ENCODE assay signal across 20 mouse cellular contexts in the genomic region with DNA sequence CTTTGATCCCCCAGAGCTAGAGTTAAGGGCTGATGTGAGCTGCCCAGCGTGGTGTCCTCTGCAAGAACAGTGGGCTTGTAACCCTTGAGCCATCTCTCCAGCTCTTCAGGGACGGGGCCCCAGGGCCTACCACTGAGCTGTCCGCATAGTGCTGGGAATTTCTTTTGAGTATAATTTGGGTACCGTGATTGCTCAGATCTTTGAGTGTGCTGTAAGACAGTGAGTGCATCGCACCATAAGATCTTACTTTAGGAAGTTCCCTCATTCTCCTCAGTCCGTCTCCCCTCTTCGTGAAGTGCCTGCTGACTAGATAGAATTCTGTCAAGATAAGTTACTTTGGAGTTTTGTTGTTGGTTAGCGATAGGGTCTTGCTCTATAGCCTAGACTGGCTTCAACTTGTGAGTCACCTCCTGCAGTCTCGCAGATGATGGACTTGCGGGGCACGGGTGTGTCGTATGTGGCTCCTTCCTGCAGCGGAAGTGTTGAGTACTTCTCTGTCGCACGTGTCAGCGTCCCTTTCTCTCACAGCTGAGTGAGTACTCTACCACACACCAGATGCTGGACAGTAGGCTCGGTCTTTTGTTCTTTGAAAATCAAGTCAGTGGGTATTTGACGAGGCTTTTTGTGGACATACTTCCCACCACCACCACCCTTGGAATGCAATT. TPM values are rescaled to one million over a fixed set of nuclear protein-coding genes. Genes with fewer than 3 reads are reported as not detected.
DNase-seq lines count a peak whose midpoint lies in the region; ATAC-seq lines count a peak whose summit lies in the region.
"Had no signal": no experiment of that assay in that cellular context is flagged by ENCODE, and none has a peak within 500 bp of the region (broad histone marks: within the 10 kb centered on the region; RNA-seq: fewer than 3 reads in every experiment).

No protein-coding gene starts in this region.

- peak overlapping the region; percentile 50; the same call in 1 of the 2 replicates for H3K9ac ChIP-seq in heart, embryonic 13.5 days
- H3K9ac ChIP-seq: neural tube, embryonic 12.5 days had no signal

- peak overlapping the region; percentile 79 for H3K4me2 ChIP-seq in heart, embryonic 13.5 days
- H3K4me2 ChIP-seq: neural tube, embryonic 12.5 days had no signal

- H3K36me3 ChIP-seq in heart, embryonic 13.5 days, result peaks cover 69% of the 10 kb centered on the region

- no peak for ATAC-seq in heart, embryonic 13.5 days (ENCODE audit: extremely low read depth, insufficient number of reproducible peaks, low FRiP score, low TSS enrichment)
- 0 out of 2 replicates have a peak, but pooled peaks have one; percentile 12 for ATAC-seq in granulocyte monocyte progenitor cell, adult 5-6 weeks (replicated peaks; ENCODE audit: poor library complexity, severe bottlenecking)
- ATAC-seq in megakaryocyte, adult 5-6 weeks (ENCODE audit: poor library complexity, severe bottlenecking), result peak; percentile 26; the same call in 1 of the 2 replicates
- ATAC-seq: activated CD4-positive, CD25-positive, alpha-beta regulatory T cell, adult 4 months; forebrain, embryonic 16.5 days; midbrain, embryonic 16.5 days had no signal

- no peaks in the 10 kb centered on the region for H3K27me3 ChIP-seq in heart, embryonic 13.5 days (replicated peaks)
- H3K27me3 ChIP-seq: neural tube, embryonic 12.5 days had no signal

- peaks cover 37% of the 10 kb centered on the region for H3K4me1 ChIP-seq in heart, embryonic 13.5 days

- H3K27ac ChIP-seq in heart, embryonic 13.5 days (replicated peaks), result no peak overlapping the region
- H3K27ac ChIP-seq: hindbrain, embryonic 10.5 days; neural tube, embryonic 12.5 days had no signal

- 61% methylated on average over 18 of the region's 18 CpGs for WGBS in heart, embryonic 13.5 days

- DNase-seq in heart, adult 8-10 months (ENCODE audit: low spot score), result no peak
- DNase-seq in lung, postnatal 14 days, result peak; percentile 10
- DNase-seq in lung, postnatal 25 days (ENCODE audit: low spot score), result no peak
- DNase-seq in layer of hippocampus, adult 8-10 months (ENCODE audit: low spot score in 2 of 2), result no peak
- DNase-seq: adrenal gland, postnatal 25 days; cerebellum, adult 9-10 months; embryo, embryonic 11 days; gastrocnemius, postnatal 10 days; kidney, adult 8-10 months; kidney, postnatal 36 days; left cerebral cortex, postnatal 4 days; right cerebral cortex, postnatal 14 days had no signal

- H3K4me3 ChIP-seq in heart, embryonic 13.5 days, result peak overlapping the region; percentile 8; the same call in 1 of the 2 replicates
- H3K4me3 ChIP-seq: neural tube, embryonic 12.5 days had no signal

- no peaks in the 10 kb centered on the region for H3K9me3 ChIP-seq in heart, embryonic 13.5 days
- H3K9me3 ChIP-seq: neural tube, embryonic 12.5 days had no signal

RNA-seq across cellular contexts. Expression of a gene that starts 3.7 kb away (rescaled TPM):
- polyA plus RNA-seq in heart, embryonic 13.5 days (2015; fragmentation: Nextera tagmentation; extraction: Ambion mirVana), result 64.3 and 69.9 TPM in 2 replicates
- total RNA-seq in heart, adult 8-10 months (2022), result under 1 TPM; 0.56 to 0.94 (median 0.60) TPM
- 30.5 and 39.4 TPM in 2 replicates for total RNA-seq in granulocyte monocyte progenitor cell, adult 5-6 weeks (2014; fragmentation: Nextera tagmentation)
- 101 and 117 TPM in 2 replicates for total RNA-seq in granulocyte monocyte progenitor cell, adult 5-6 weeks (2017)
- 48.8 and 63.4 TPM in 2 replicates for total RNA-seq in megakaryocyte, adult 5-6 weeks (2015)
- total RNA-seq in megakaryocyte, adult 5-6 weeks (2017), result 139 TPM in 2 replicates
- 1 to 10 TPM; 2.1 to 3.3 (median 2.3) TPM for total RNA-seq in layer of hippocampus, adult 8-10 months (2022)

RNA-seq across cellular contexts. Expression of a gene that starts 52.2 kb away (rescaled TPM):
- 2.5 and 2.9 TPM in 2 replicates for polyA plus RNA-seq in heart, embryonic 13.5 days (2015; fragmentation: Nextera tagmentation; extraction: Ambion mirVana)
- total RNA-seq in heart, adult 8-10 months (2022), result 1 to 10 TPM; 2.8 to 9.8 (median 7.7) TPM
- 0.52 and 6.0 TPM in 2 replicates for total RNA-seq in granulocyte monocyte progenitor cell, adult 5-6 weeks (2014; fragmentation: Nextera tagmentation)
- 0.21 and 0.60 TPM in 2 replicates for total RNA-seq in granulocyte monocyte progenitor cell, adult 5-6 weeks (2017)
- 8.8 and 12.4 TPM in 2 replicates for total RNA-seq in megakaryocyte, adult 5-6 weeks (2015)
- 9.7 and 11.5 TPM in 2 replicates for total RNA-seq in megakaryocyte, adult 5-6 weeks (2017)
- total RNA-seq in layer of hippocampus, adult 8-10 months (2022), result 1 to 10 TPM; 2.0 to 8.6 (median 4.1) TPM

Comparison
In these comparisons a context has a peak if more than half of its experiments do, and no peak if none do; other contexts are left out.
1. RNA of a gene that starts 3.7 kb away (total RNA-seq): 48.8 to 139 TPM in megakaryocyte, adult 5-6 weeks and 30.5 to 117 TPM in granulocyte monocyte progenitor cell, adult 5-6 weeks; 2.1 to 3.3 TPM in layer of hippocampus, adult 8-10 months and 0.56 to 0.94 TPM in heart, adult 8-10 months; every median in the first group is over 4 times any median in the second.